Mouse (Mus musculus): ENCODE results near the gene Klhl35.

Klhl35 gene

DNA sequence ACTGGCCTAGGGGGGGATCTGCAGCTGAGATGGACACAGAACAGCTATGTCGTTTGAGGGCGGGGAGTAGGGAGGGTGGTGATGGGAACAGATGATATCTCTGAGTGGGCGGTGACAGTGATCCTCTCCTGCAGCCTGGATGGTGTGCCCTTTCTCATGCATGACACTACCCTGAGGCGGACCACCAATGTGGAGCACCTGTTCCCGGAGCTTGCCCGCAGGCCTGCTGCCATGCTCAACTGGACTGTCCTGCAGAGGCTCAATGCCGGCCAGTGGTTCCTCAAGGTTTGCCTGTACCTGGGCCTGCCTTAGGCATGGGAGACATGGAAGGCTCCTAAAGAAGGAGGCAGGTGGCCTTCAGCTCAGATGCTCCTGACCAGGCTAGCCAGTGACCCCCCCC, 12.9 kb upstream of the Klhl35 start:
- DNase-seq (ENCODE audit: low read depth, low spot score), result no peak

DNA sequence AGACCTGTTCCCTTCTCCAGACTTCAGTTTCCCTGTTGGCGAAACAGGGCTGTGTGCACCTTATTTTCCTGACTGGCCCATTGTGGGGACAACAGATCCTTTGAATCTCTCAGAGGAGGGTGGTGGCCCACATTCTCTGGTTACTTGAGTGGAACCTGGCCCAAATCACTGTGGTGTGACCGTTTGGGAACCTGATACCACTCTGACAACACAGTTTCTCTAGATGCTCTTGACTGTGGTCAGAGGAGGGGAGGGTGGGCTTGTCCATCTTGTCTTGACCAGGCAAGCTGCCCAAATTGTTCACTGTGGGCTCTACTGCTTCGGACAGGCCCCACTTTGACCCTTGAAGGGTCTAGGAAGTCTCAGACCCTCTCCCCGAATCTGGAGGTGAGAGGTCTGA, 11.8 kb upstream of the Klhl35 start:
- DNase-seq (ENCODE audit: low read depth, low spot score), result no peak

GRCm38 (mm10) chr7:99458849-99459248, 7.0 kb upstream of the Klhl35 start:
- DNase-seq (ENCODE audit: low read depth, low spot score), result no peak

- DNase-seq (ENCODE audit: low read depth, low spot score), result no peak
Observed at GRCm38 (mm10) chr7:99459888-99460652, 5.7 kb upstream of the Klhl35 start.

DNA sequence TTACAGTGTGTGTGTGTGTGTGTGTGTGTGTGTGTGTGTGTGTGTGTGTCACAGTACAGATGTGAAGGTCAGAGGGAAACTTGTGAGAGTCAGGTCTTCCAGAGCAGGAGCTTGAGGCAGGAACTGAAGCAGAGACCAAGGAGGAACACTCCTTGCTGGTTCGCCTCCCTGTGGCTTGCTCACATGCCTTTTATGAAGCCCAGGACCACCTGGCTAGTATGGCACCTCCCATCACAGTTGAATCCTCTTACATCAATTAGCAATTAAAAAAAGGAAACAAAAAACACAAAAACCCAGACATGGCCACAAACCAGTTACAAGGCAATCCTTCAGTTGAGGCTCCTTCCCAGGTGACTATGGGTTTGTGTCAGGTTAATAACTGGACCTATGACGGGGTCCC, 2.7 kb upstream of the Klhl35 start:
- no peak for DNase-seq (ENCODE audit: low read depth, low spot score)

DNA sequence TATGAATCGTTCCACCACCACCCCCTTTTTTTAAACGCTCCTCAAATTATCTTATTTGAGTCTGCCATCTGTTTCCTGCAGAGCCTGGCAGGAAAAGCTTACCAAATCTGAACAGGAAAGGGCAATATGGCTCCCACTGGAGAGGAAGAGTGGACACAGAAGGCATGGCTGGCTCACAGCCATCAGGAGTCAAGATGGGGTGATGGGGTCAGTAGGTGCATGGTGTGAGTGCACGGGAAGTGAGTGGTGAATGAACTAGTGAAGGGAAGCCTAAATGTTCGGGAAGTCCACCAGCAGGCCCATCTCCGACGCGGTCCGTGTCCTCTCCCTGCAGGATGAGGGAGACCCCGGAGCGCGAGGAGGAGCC, 2.1 kb downstream of the Klhl35 start:
- no peak for DNase-seq (ENCODE audit: low read depth, low spot score)

DNA sequence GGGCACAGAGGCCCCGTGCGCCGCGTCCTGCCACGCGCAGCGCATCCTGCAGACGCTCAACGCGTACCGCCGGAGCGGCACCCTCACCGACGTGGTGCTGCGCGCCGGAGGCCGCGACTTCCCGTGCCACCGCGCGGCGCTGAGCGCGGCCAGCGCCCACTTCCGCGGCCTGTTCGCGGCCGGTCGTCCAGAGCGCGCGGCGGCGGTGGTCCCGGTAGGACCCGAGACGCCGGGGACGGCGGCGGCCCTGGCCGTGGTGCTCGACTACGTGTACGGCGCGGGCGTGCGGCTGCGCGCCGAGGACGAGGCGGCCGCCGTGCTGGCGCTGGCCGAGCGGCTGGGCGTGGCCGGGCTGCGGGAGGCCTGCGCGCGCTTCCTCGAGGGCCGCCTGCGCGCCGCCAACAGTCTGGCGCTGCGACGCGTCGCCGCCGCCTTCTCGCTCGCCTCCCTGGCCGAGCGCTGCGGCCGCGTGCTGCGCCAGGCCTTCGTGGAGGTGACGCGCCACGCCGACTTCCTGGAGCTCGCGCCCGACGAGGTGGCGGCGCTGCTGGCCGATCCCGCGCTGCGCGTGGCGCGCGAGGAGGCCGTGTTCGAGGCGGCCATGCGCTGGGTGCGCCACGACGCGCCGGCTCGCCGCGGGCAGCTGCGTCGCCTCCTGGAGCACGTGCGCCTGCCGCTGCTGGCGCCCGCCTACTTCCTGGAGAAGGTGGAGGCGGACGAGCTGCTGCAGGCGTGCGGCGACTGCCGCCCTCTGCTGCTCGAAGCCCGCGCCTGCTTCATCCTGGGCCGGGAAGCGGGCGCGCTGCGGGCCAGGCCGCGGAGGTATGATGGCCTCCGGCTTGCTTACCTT, 2.7 kb downstream of the Klhl35 start:
- DNase-seq (ENCODE audit: low read depth, low spot score), result no peak

- DNase-seq (ENCODE audit: low read depth, low spot score), result no peak
Observed at GRCm38 (mm10) chr7:99469680-99470405, 4.0 kb downstream of the Klhl35 start.

- DNase-seq (ENCODE audit: low read depth, low spot score), result no peak
Observed at GRCm38 (mm10) chr7:99471578-99471977, 5.8 kb downstream of the Klhl35 start.

- no peak for DNase-seq (ENCODE audit: low read depth, low spot score)
Observed at GRCm38 (mm10) chr7:99473638-99474407, 8.0 kb downstream of the Klhl35 start.

GRCm38 (mm10) chr7:99474836-99475561, 9.2 kb downstream of the Klhl35 start:
- peak; percentile 41 for DNase-seq (ENCODE audit: low read depth, low spot score)

- no peak for DNase-seq (ENCODE audit: low read depth, low spot score)
Observed at GRCm38 (mm10) chr7:99475562-99475911, 9.7 kb downstream of the Klhl35 start.

DNA sequence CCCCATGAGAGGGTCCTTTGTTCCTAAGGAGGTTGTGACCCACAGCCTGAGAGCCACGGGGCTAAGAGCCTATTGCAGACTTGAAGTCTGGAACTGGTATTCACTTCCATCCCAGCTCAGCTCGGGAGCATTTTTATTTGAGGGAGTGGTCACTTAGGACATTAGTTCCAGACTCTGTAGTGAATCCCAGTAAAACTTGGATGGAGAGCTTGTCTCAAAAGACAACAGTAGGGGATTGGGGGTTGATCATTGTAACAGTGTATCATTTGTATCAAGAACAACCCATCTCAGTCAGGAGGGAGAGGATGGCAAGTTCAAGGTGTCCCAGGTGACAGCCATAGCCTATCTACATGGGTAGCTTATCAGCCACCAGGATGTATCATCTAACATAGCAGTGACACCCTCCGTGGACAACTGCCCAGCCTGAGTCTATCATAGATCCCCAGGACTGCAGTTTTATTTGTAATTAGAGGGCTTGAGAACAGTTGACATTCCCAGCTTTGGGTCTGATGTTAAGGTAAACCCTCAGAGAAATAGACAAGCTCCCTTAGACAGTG, 10.8 kb downstream of the Klhl35 start:
- no peak for DNase-seq (ENCODE audit: low read depth, low spot score)

- DNase-seq (ENCODE audit: low read depth, low spot score), result no peak
Observed at GRCm38 (mm10) chr7:99477235-99477634, 11.4 kb downstream of the Klhl35 start.

GRCm38 (mm10) chr7:99482637-99483036, 16.8 kb downstream of the Klhl35 start:
- no peak for DNase-seq (ENCODE audit: low read depth, low spot score)

DNA sequence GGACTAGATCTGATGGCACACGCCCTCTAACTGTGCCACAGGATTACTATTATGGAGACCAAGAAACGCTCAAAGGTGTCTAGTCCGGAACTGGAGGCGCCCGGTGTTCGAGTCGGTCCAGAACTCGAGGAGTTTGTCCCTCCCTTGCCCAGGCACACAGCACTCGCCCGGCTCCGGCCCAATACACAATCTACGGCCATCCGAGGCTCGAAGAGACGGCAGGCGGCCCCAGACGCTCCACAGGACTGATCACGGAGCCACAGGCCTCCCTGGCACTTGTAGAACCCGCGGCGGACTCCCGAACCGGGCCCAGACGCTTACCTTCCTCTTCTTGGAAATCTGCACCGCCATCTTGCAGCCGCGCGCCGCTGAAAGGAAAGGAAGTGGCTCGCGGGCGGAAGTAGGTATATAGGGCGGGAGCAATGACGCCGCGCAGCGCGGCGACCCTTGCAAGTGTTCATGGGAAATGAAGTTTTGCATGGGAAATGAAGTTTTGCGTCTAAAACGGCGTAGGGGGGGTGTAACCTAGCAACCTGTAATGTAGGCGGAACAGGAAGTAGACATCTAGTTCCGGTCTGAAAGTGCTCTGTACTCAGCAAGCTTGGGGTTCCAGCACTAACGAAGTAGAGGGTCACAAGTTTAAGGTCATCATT, 17.6 kb downstream of the Klhl35 start, which contains the start of gene Rps3:
Rps3 (minus strand) TSS at position 468 of the 653 bp plus-strand sequence.
- DNase-seq (ENCODE audit: low read depth, low spot score), result peak; percentile 93

GRCm38 (mm10) chr7:99483924-99484319, 18.1 kb downstream of the Klhl35 start:
- no peak for DNase-seq (ENCODE audit: low read depth, low spot score)

DNA sequence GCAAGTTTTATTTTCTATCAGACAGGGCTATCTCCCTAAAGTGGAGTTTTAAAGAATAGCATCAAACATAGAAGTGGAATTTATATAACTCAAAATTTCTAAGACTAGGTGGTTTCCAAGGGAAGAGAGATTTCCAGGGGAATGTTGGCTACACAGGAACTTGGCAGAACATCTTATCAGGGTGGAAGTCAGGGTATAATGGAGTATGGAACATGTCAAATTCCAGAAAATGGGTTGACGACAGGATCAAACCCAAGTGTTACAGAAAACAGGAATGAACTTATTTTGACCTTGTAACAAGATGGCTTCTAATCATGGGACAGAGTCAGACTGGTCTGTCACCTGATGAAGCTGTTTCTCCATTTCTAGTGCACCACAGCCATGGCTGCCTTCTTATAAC, 18.9 kb downstream of the Klhl35 start:
- no peak for DNase-seq (ENCODE audit: low read depth, low spot score)

DNA sequence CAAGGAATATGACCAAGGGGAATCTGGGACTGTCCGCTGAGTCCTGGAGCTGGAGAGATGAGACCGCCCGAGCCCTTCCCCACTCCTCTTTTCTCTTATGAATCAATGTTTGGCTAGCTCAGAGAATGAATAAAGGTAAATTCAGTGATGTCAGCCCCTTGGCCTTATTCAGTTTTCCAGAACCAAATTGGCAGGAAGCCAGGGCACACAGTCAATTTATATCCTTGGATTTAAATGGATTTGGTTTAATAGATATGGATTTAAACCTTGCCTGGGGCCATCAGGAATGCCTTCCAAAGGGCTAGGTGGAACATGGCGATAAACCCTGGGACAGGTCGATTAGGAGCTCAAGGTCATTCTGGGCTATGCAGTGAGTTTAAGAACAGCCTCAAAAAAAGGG, 23.9 kb downstream of the Klhl35 start:
- DNase-seq (ENCODE audit: low read depth, low spot score), result no peak

DNA sequence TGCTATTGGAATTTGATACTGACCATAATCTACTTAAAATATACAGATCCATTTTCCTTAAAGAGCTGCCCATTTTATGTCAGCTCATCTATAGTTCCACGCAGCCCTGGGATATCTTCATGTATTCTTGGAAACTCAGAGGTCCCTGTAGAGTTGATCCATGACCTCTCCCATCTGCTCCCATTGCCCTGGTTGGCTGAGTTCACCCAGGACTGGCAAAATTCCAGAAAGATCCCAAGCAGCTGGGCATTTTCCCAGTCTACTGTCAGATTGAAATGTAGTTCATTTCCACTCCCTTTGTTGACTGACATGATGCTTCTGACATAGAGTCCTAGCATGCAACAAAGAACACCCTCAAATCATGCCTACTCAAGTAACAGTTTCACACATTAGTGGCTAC, 33.3 kb downstream of the Klhl35 start:
- no peak for DNase-seq (ENCODE audit: low read depth, low spot score)
